Mouse (Mus musculus) liver, embryonic 14.5 days (tissue): ENCODE results near the gene Rhot2. TPM values are rescaled to one million over a fixed set of nuclear protein-coding genes. Genes with fewer than 3 reads are reported as not detected.

Experiments
- ATAC-seq: fragments of 200-750 bp; cut with Nextera tagmentation; 2 replicates; pipeline ENCODE4 v1.8.0; 2017; ENCODE audit warnings: moderate number of reproducible peaks, mild to moderate bottlenecking, moderate library complexity; ENCODE audit not compliant: insufficient read depth
- DNase-seq, 3 experiments: peaks; one replicate each; pipeline ENCODE4 v3.0.0-alpha.2; 2012 to 2013; ENCODE audit warnings: low read depth in 3 of 3, low spot score in 3 of 3
- H3K27ac ChIP-seq: fragments of 300-500 bp; sonication (generic); 2 replicates; pipeline ENCODE4 v1.5.1; 2014; ENCODE audit warnings: moderate library complexity, mild to moderate bottlenecking, control low read depth, inconsistent platforms
- H3K27me3 ChIP-seq: fragments of 300-500 bp; sonication (generic); 2 replicates; pipeline ENCODE4 v1.6.1; 2014; ENCODE audit warnings: mild to moderate bottlenecking, low read length, moderate library complexity; ENCODE audit not compliant: control insufficient read depth, insufficient read depth
- H3K36me3 ChIP-seq: fragments of 300-500 bp; sonication (generic); replicated peaks from 2 replicates; pipeline ENCODE4 v1.6.1; 2014; ENCODE audit warnings: low read depth; ENCODE audit not compliant: control insufficient read depth, insufficient read depth
- H3K4me1 ChIP-seq, 2 experiments: fragments of 200-500 bp in 1 of 2; fragments of 300-500 bp in 1 of 2; sonication (generic) in 1 of 2; replicated peaks; 2 replicates each; pipeline ENCODE4 v1.6.1; 2012 to 2014; ENCODE audit warnings: antibody characterized with exemption in 1 of 2, inconsistent platforms in 1 of 2, low read length in 1 of 2; ENCODE audit not compliant: control insufficient read depth in 2 of 2, insufficient read depth in 2 of 2
- H3K4me2 ChIP-seq: fragments of 300-500 bp; sonication (generic); 2 replicates; pipeline ENCODE4 v1.6.1; 2014; ENCODE audit warnings: low read depth, mild to moderate bottlenecking, control low read depth, moderate library complexity
- H3K4me3 ChIP-seq, 2 experiments: fragments of 200-500 bp in 1 of 2; fragments of 300-500 bp in 1 of 2; sonication (generic) in 1 of 2; 2 replicates each; pipeline ENCODE4 v1.5.1; 2012 to 2014; ENCODE audit warnings: low read depth in 2 of 2, low read length in 2 of 2, mild to moderate bottlenecking in 2 of 2, control low read depth in 1 of 2, inconsistent platforms in 1 of 2, moderate library complexity in 1 of 2; ENCODE audit not compliant: insufficient read depth in 1 of 2
- H3K9ac ChIP-seq: fragments of 300-500 bp; sonication (generic); replicated peaks from 2 replicates; pipeline ENCODE4 v1.6.1; 2014; ENCODE audit warnings: mild to moderate bottlenecking, control low read depth, moderate library complexity
- H3K9me3 ChIP-seq: fragments of 300-500 bp; sonication (generic); 2 replicates; pipeline ENCODE4 v1.6.1; 2016; ENCODE audit warnings: low read length, mixed read lengths; ENCODE audit not compliant: control insufficient read depth
- CTCF ChIP-seq: IDR thresholded peaks from 2 replicates; pipeline ENCODE4 v1.5.1; 2016; ENCODE audit warnings: antibody characterized with exemption, low read depth, control low read depth
- EP300 ChIP-seq: IDR thresholded peaks from 2 replicates; pipeline ENCODE4 v1.6.1; 2016; ENCODE audit warnings: antibody characterized with exemption, low read depth
- WGBS: fragments of 180-500 bp; shearing (Covaris S2); extraction: QIAGEN DNeasy Blood & Tissue Kit; methylation state at CpG from one replicate; pipeline ENCODE4 v1.1.7; 2014; ENCODE audit not compliant: insufficient replicate concordance; 5-methylcytosine and 5-hydroxymethylcytosine counted together
- polyA plus RNA-seq, 2 experiments: library from polyadenylated mRNA; depleted of rRNA in 1 of 2; stranded (reverse) in 1 of 2; unstranded in 1 of 2; fragments of >200 nt; fragmentation: Nextera tagmentation in 1 of 2; extraction: Ambion mirVana in 1 of 2; gene quantifications; 2 replicates each; pipeline versions ENCODE4 v1.2.1 to v1.2.3; 2012 to 2014

Rhot2 gene
- polyA plus RNA-seq, 2 experiments: 4.2 to 33.3 TPM

GRCm38 (mm10) chr17:25825984-25826570 lies 18.6 kb downstream of the Rhot2 start:
- ATAC-seq (no peak), DNase-seq (no peak)
- Histone ChIP-seq H3K4me3 (no peak overlapping the region), H3K27me3 (no peaks in the 10 kb centered on the region; the same call in 1 of the 2 replicates), H3K9ac (no peak overlapping the region), H3K9me3 (no peaks in the 10 kb centered on the region), H3K4me1 (peaks cover 11 to 17% of the 10 kb centered on the region in 2 experiments; a peak in 3 of 4 replicates), H3K4me2 (no peak overlapping the region), H3K36me3 (peaks cover 9% of the 10 kb centered on the region), H3K27ac (no peak overlapping the region)
- TF ChIP-seq EP300: no peak
- TF ChIP-seq CTCF: no peak
- 87% methylated on average over 27 of the region's 27 CpGs for WGBS

DNA sequence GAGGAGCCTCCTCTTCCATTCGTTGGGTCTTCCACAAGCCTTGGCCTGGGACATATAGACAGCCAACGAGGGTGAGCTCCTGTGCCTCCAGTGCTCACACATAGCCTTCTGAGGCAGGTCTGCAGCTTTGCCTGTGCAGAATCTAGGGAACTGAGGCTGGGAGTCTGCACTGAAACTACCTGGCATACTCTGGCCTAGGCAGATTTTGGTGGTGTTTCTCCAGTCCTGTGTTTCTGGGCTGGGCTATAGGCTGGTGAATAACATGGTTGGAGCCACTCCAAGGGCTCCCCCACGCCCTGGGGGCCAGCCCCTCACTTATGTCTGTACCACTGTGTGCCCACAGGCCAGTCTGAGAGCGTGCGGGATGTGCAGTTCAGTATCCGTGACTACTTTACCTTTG lies 19.3 kb downstream of the Rhot2 start:
- no peak overlapping the region for H3K9ac ChIP-seq
- WGBS: 78% methylated on average over 6 of the region's 6 CpGs
- ATAC-seq (no peak), DNase-seq (no peak)
- peaks cover 6% of the 10 kb centered on the region for H3K27me3 ChIP-seq
- no peak overlapping the region for H3K4me3 ChIP-seq
- H3K4me1 ChIP-seq: peaks cover 11 to 17% of the 10 kb centered on the region in 2 experiments; a peak in 3 of 4 replicates
- no peak overlapping the region for H3K27ac ChIP-seq
- peaks cover 3% of the 10 kb centered on the region for H3K36me3 ChIP-seq
- TF ChIP-seq EP300: no peak
- no peak for TF ChIP-seq CTCF
- peak overlapping the region; percentile 87; the same call in 1 of the 2 replicates for H3K4me2 ChIP-seq
- no peaks in the 10 kb centered on the region for H3K9me3 ChIP-seq

DNA sequence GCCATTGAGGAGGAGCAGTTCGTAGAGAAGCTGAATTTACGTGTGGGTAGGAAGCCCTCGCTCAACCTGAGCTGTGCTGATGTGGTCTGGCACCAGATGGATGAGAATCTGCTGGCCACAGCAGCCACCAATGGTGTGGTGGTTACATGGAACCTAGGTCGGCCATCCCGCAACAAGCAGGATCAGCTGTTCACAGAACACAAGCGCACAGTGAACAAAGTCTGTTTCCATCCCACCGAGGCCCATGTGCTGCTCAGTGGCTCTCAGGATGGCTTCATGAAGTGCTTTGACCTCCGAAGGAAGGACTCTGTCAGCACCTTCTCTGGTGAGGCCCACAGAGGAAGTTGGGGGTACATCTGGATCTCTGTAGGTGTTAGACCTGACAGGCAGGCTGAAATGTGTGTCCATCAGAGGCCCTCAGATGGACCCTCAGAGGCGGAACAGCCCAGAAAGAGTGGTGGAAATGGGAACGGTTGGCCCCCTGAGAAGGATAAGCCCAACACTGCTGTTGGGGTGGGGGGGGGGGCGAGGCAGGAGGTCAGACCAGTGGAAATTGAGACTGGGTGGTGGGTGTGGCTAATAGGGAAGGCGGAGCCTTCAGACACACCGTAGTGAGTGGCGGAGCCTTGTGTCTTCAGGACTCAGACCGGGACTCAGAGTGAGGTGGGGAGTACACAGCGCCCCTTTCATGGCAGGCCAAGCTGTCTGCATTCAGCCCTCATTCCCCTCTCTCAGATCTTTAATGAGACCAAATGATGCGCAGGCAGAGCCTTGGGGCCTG lies 20.1 kb downstream of the Rhot2 start:
- no peak for ATAC-seq
- peaks cover 14% of the 10 kb centered on the region for H3K27me3 ChIP-seq
- H3K36me3 ChIP-seq: peaks cover 3% of the 10 kb centered on the region
- no peak overlapping the region for H3K27ac ChIP-seq
- TF ChIP-seq CTCF: no peak
- TF ChIP-seq EP300: no peak
- peaks cover 11 to 15% of the 10 kb centered on the region in 2 experiments; a peak in 3 of 4 replicates for H3K4me1 ChIP-seq
- H3K9ac ChIP-seq: peak overlapping the region; percentile 82
- peak overlapping the region; percentile 87 for H3K4me2 ChIP-seq
- H3K9me3 ChIP-seq: no peaks in the 10 kb centered on the region
- no peak for DNase-seq
- H3K4me3 ChIP-seq: peak overlapping the region; percentile 77 to 99
- WGBS: 53% methylated on average over 17 of the region's 17 CpGs

GRCm38 (mm10) chr17:25823452-25823851 lies 21.2 kb downstream of the Rhot2 start, which contains the start of gene Wdr24:
TSS of gene Wdr24 (plus strand) at chr17:25823627.
- no peak for TF ChIP-seq CTCF
- TF ChIP-seq EP300: no peak
- Histone ChIP-seq H3K9me3 (no peaks in the 10 kb centered on the region), H3K4me1 (peaks cover 11 to 13% of the 10 kb centered on the region in 2 experiments; a peak in 3 of 4 replicates), H3K27ac (peak within 1 kb of the TSS; percentile 59), H3K9ac (peak within 1 kb of the TSS; percentile 82), H3K4me3 (peak within 1 kb of the TSS; percentile 77 to 99), H3K4me2 (peak within 1 kb of the TSS; percentile 87), H3K36me3 (peaks cover 3% of the 10 kb centered on the region), H3K27me3 (peaks cover 25% of the 10 kb centered on the region)
- WGBS: 0% methylated on average over 18 of the region's 18 CpGs
- ATAC-seq (peak; percentile 67), DNase-seq (peak; percentile 81 to 82 (median 81))
